8 mouse cellular contexts compared by ENCODE assay signal in genomic region chr7:118712228-118713173, GRCm38 (mm10). TPM values are rescaled to one million over a fixed set of nuclear protein-coding genes. Genes with fewer than 3 reads are reported as not detected.
DNase-seq lines count a peak whose midpoint lies in the region; ATAC-seq and TF ChIP-seq lines count a peak whose summit lies in the region.

Ccp110 (plus strand) TSS chr7:118712552.

- H3K4me3 ChIP-seq in forebrain, embryonic 15.5 days: peak within 1 kb of the TSS; percentile 80
- H3K4me3 ChIP-seq in layer of hippocampus, adult 2 months: peak within 1 kb of the TSS; percentile 70
- H3K4me3 ChIP-seq in lung, embryonic 14.5 days (ENCODE audit: low read depth, low read length): peak within 1 kb of the TSS; percentile 77
- H3K4me3 ChIP-seq in olfactory bulb, adult 2 months (ENCODE audit: insufficient read depth, low read depth, low read length): peak within 1 kb of the TSS; percentile 93
- H3K4me3 ChIP-seq in thymus, adult 2 months (ENCODE audit: control insufficient read depth, insufficient read depth, low read length): peak within 1 kb of the TSS; percentile 72

- H3K4me1 ChIP-seq in forebrain, embryonic 15.5 days: peaks cover 12% of the 10 kb centered on the region
- H3K4me1 ChIP-seq in lung, embryonic 14.5 days (ENCODE audit: insufficient read depth): peaks cover 3% of the 10 kb centered on the region
- no peaks in the 10 kb centered on the region for H3K4me1 ChIP-seq in olfactory bulb, adult 2 months (ENCODE audit: control insufficient read depth, insufficient read depth, low read length)
- H3K4me1 ChIP-seq in thymus, adult 2 months (replicated peaks; ENCODE audit: control insufficient read depth, insufficient read depth, low read length): peaks cover 2% of the 10 kb centered on the region; the same call in 1 of the 2 replicates

- peak within 1 kb of the TSS; percentile 69 for H3K27ac ChIP-seq in forebrain, embryonic 15.5 days (replicated peaks)
- H3K27ac ChIP-seq in layer of hippocampus, adult 2 months: peak within 1 kb of the TSS; percentile 83
- no peak within 1 kb of the TSS for H3K27ac ChIP-seq in lung, embryonic 14.5 days (ENCODE audit: low read depth)
- peak within 1 kb of the TSS; percentile 50; the same call in 1 of the 2 replicates for H3K27ac ChIP-seq in olfactory bulb, adult 2 months (ENCODE audit: insufficient read depth, low read depth, low read length)
- H3K27ac ChIP-seq in thymus, adult 2 months (ENCODE audit: control insufficient read depth, insufficient read depth, low read length): no peak within 1 kb of the TSS

- no peaks in the 10 kb centered on the region for H3K27me3 ChIP-seq in forebrain, embryonic 15.5 days
- H3K27me3 ChIP-seq in lung, embryonic 14.5 days (ENCODE audit: insufficient read depth, low read length): no peaks in the 10 kb centered on the region
- no peaks in the 10 kb centered on the region for H3K27me3 ChIP-seq in thymus, adult 2 months (ENCODE audit: control insufficient read depth, insufficient read depth, low read length)

- H3K9ac ChIP-seq in forebrain, embryonic 15.5 days (replicated peaks): peak within 1 kb of the TSS; percentile 75
- peak within 1 kb of the TSS; percentile 65 for H3K9ac ChIP-seq in lung, embryonic 14.5 days

- no peaks in the 10 kb centered on the region for H3K9me3 ChIP-seq in forebrain, embryonic 15.5 days
- H3K9me3 ChIP-seq in lung, embryonic 14.5 days (ENCODE audit: low read depth, low read length): no peaks in the 10 kb centered on the region

- peak within 1 kb of the TSS; percentile 57 for H3K4me2 ChIP-seq in forebrain, embryonic 15.5 days (replicated peaks)
- H3K4me2 ChIP-seq in lung, embryonic 14.5 days: peak within 1 kb of the TSS; percentile 70

- H3K36me3 ChIP-seq in forebrain, embryonic 15.5 days: peaks cover 9% of the 10 kb centered on the region
- peaks cover 10% of the 10 kb centered on the region; the same call in 1 of the 2 replicates for H3K36me3 ChIP-seq in lung, embryonic 14.5 days (ENCODE audit: insufficient read depth)
- no peaks in the 10 kb centered on the region for H3K36me3 ChIP-seq in thymus, adult 2 months (ENCODE audit: control insufficient read depth, insufficient read depth, low read length)

- peak; percentile 38 for TF ChIP-seq CTCF in layer of hippocampus, adult 2 months (conservative IDR thresholded peaks at IDR 0.05)
- no peak for TF ChIP-seq CTCF in lung, embryonic 14.5 days (IDR thresholded peaks at IDR 0.05; ENCODE audit: low read depth)
- TF ChIP-seq CTCF in olfactory bulb, adult 2 months (IDR thresholded peaks at IDR 0.05; ENCODE audit: insufficient read depth, low read depth, low read length): no peak
- TF ChIP-seq CTCF in thymus, adult 2 months (IDR thresholded peaks at IDR 0.05; ENCODE audit: borderline replicate concordance, control insufficient read depth, extremely low read depth, insufficient read depth, low read length, poor library complexity): peak; percentile 28; the same call in 1 of the 2 replicates

- intact Hi-C loops in heart, postnatal 36 days (cut with DNase I): no loop called here

- peak; percentile 99 for ATAC-seq in forebrain, embryonic 15.5 days (replicated peaks)
- ATAC-seq in lung, embryonic 14.5 days (ENCODE audit: insufficient read depth): peak; percentile 99

- under 1% methylated on average over 48 of the region's 48 CpGs for WGBS in forebrain, embryonic 15.5 days
- WGBS in lung, embryonic 14.5 days: under 1% methylated on average over 48 of the region's 48 CpGs
- WGBS in olfactory bulb, adult 2 months: 1% methylated on average over 48 of the region's 48 CpGs
- WGBS in thymus, adult 2 months: 2% methylated on average over 48 of the region's 48 CpGs

- TF ChIP-seq POLR2A in olfactory bulb, adult 2 months (IDR thresholded peaks at IDR 0.05; ENCODE audit: insufficient read depth, low read depth, low read length): peak; percentile 52; the same call in 1 of the 2 replicates
- no peak for TF ChIP-seq POLR2A in thymus, adult 2 months (IDR thresholded peaks at IDR 0.05; ENCODE audit: control insufficient read depth, extremely low read depth, insufficient read depth, low read length, poor library complexity)

- DNase-seq in ES-CJ7 (ENCODE audit: low read depth, low spot score): peak; percentile 97
- DNase-seq in cerebellum, adult 11 months: peak; percentile 90
- peak; percentile 90 for DNase-seq in heart, postnatal 36 days
- DNase-seq in layer of hippocampus, adult 2 months (ENCODE audit: low spot score in 2 of 2): peak; percentile 92 to 99
- DNase-seq in lung, embryonic 14.5 days: peak; percentile 98
- DNase-seq in thymus, adult 2 months: peak; percentile 94

RNA-seq across cellular contexts. Expression of gene Ccp110, which starts in this region (rescaled TPM):
- 31.7 and 33.2 TPM in 2 replicates for polyA plus RNA-seq in forebrain, embryonic 15.5 days (2015; fragmentation: Nextera tagmentation; extraction: Ambion mirVana)
- 1 to 10 TPM; 2.3 to 3.3 TPM for total RNA-seq in heart, postnatal 36 days (2021)
- 10 to 100 TPM; 41.5 to 50.3 TPM for total RNA-seq in layer of hippocampus, adult 2 months (2021)
- polyA plus RNA-seq in lung, embryonic 14.5 days (2014; fragmentation: Nextera tagmentation; extraction: Ambion mirVana): 12.0 and 13.5 TPM in 2 replicates
- not detected in 2 replicates for polyA plus RNA-seq in olfactory bulb, adult 2 months (2012; ENCODE audit: insufficient read depth, insufficient read length, low replicate concordance, missing spikeins)
- polyA plus RNA-seq in thymus, adult 2 months (2012; rRNA removed): 7.3 and 8.7 TPM in 2 replicates

Comparison
In these comparisons a context has a peak if more than half of its experiments do, and no peak if none do; other contexts are left out.
1. RNA of gene Ccp110 (total RNA-seq): 41.5 to 50.3 TPM in layer of hippocampus, adult 2 months; 2.3 to 3.3 TPM in heart, postnatal 36 days; every median in the first group is over 4 times any median in the second.
2. H3K27ac ChIP-seq: peak in forebrain, embryonic 15.5 days (single experiment), layer of hippocampus, adult 2 months (single experiment) and olfactory bulb, adult 2 months (single experiment); none in lung, embryonic 14.5 days (single experiment) and thymus, adult 2 months (single experiment).
3. CTCF ChIP-seq: peak in layer of hippocampus, adult 2 months (single experiment) and thymus, adult 2 months (single experiment); none in lung, embryonic 14.5 days (single experiment) and olfactory bulb, adult 2 months (single experiment).
4. Peak in every context shown above with its lines, with median percentiles within 50 percentile points of each other: DNase-seq and H3K4me3 ChIP-seq.